Mouse (Mus musculus): ENCODE measurements at regions not wholly inside any gene's neighbourhood (a gene's known extent, or its start where the extent isn't known, plus 50 kb on each side); places are given as distances from the start of the nearest gene placed in this dataset.

GRCm38 (mm10) chr15:93775199-93775745 is 179.6 kb upstream of the Prickle1 start:
- 78% methylated on average over 12 of the region's 12 CpGs for WGBS (ENCODE audit: insufficient replicate concordance)
- ATAC-seq (ENCODE audit: low read depth) (no peak), DNase-seq (no peak)
- Histone ChIP-seq H3K4me3 (replicated peaks) (no peak overlapping the region), H3K36me3 (no peaks in the 10 kb centered on the region), H3K27ac (no peak overlapping the region), H3K27me3 (no peaks in the 10 kb centered on the region), H3K4me1 (replicated peaks) (no peaks in the 10 kb centered on the region), H3K4me2 (no peak overlapping the region), H3K9me3 (replicated peaks) (no peaks in the 10 kb centered on the region), H3K9ac (no peak overlapping the region)

GRCm38 (mm10) chr15:93774340-93774739 is 178.6 kb upstream of the Prickle1 start:
- Histone ChIP-seq H3K36me3 (no peaks in the 10 kb centered on the region), H3K27me3 (no peaks in the 10 kb centered on the region), H3K27ac (no peak overlapping the region), H3K4me2 (no peak overlapping the region), H3K9ac (no peak overlapping the region), H3K4me3 (replicated peaks) (no peak overlapping the region), H3K9me3 (replicated peaks) (no peaks in the 10 kb centered on the region), H3K4me1 (replicated peaks) (no peaks in the 10 kb centered on the region)
- ATAC-seq (ENCODE audit: low read depth) (no peak), DNase-seq (no peak)
- 67% methylated on average over 4 of the region's 4 CpGs for WGBS (ENCODE audit: insufficient replicate concordance)

GRCm38 (mm10) chr15:93766981-93767380 is 171.3 kb upstream of the Prickle1 start:
- Histone ChIP-seq H3K27ac (no peak overlapping the region), H3K9ac (no peak overlapping the region), H3K4me3 (replicated peaks) (no peak overlapping the region), H3K4me2 (no peak overlapping the region), H3K9me3 (replicated peaks) (no peaks in the 10 kb centered on the region), H3K36me3 (no peaks in the 10 kb centered on the region), H3K27me3 (no peaks in the 10 kb centered on the region), H3K4me1 (replicated peaks) (peaks cover 4% of the 10 kb centered on the region)
- no peak for DNase-seq
- 49% methylated on average over 3 of the region's 3 CpGs for WGBS (ENCODE audit: insufficient replicate concordance)
- no peak for ATAC-seq (ENCODE audit: low read depth)

GRCm38 (mm10) chr15:93763047-93763446 is 167.4 kb upstream of the Prickle1 start:
- no peaks in the 10 kb centered on the region for H3K27me3 ChIP-seq
- H3K4me2 ChIP-seq = no peak overlapping the region
- 36% methylated on average over 5 of the region's 5 CpGs for WGBS (ENCODE audit: insufficient replicate concordance)
- no peak overlapping the region for H3K27ac ChIP-seq
- H3K4me1 ChIP-seq (replicated peaks) = peaks cover 4% of the 10 kb centered on the region
- no peaks in the 10 kb centered on the region for H3K9me3 ChIP-seq (replicated peaks)
- no peak overlapping the region for H3K9ac ChIP-seq
- ATAC-seq (ENCODE audit: low read depth) = peak; percentile 82
- H3K4me3 ChIP-seq (replicated peaks) = no peak overlapping the region
- H3K36me3 ChIP-seq = no peaks in the 10 kb centered on the region
- DNase-seq = no peak

GRCm38 (mm10) chr15:93758204-93758836 is 162.6 kb upstream of the Prickle1 start:
- no peak overlapping the region for H3K9ac ChIP-seq
- H3K4me3 ChIP-seq (replicated peaks) = no peak overlapping the region
- DNase-seq (no peak), ATAC-seq (ENCODE audit: low read depth) (no peak)
- H3K4me1 ChIP-seq (replicated peaks) = peaks cover 4% of the 10 kb centered on the region
- H3K4me2 ChIP-seq = no peak overlapping the region
- H3K9me3 ChIP-seq (replicated peaks) = no peaks in the 10 kb centered on the region
- no peak overlapping the region for H3K27ac ChIP-seq
- H3K27me3 ChIP-seq = no peaks in the 10 kb centered on the region
- no peaks in the 10 kb centered on the region for H3K36me3 ChIP-seq
- 69% methylated on average over 8 of the region's 8 CpGs for WGBS (ENCODE audit: insufficient replicate concordance)

GRCm38 (mm10) chr15:93755989-93756388 is 160.3 kb upstream of the Prickle1 start:
- no peak overlapping the region for H3K9ac ChIP-seq
- H3K27ac ChIP-seq = no peak overlapping the region
- no peak overlapping the region for H3K4me3 ChIP-seq (replicated peaks)
- H3K27me3 ChIP-seq = no peaks in the 10 kb centered on the region
- no peaks in the 10 kb centered on the region for H3K9me3 ChIP-seq (replicated peaks)
- ATAC-seq (ENCODE audit: low read depth) = no peak
- H3K36me3 ChIP-seq = no peaks in the 10 kb centered on the region
- no peak overlapping the region for H3K4me2 ChIP-seq
- WGBS (ENCODE audit: insufficient replicate concordance) = 62% methylated on average over 5 of the region's 5 CpGs
- DNase-seq = no peak
- 0 out of 2 replicates have a peak, but pooled peaks cover 3% of the 10 kb centered on the region for H3K4me1 ChIP-seq (replicated peaks)

GRCm38 (mm10) chr15:93751817-93752216 is 156.1 kb upstream of the Prickle1 start:
- WGBS (ENCODE audit: insufficient replicate concordance) = 27% methylated on average over 14 of the region's 14 CpGs
- Histone ChIP-seq H3K27ac (no peak overlapping the region), H3K9ac (no peak overlapping the region), H3K27me3 (no peaks in the 10 kb centered on the region), H3K4me3 (replicated peaks) (no peak overlapping the region), H3K4me2 (no peak overlapping the region), H3K36me3 (no peaks in the 10 kb centered on the region), H3K4me1 (replicated peaks) (peaks cover 3% of the 10 kb centered on the region; the same call in 1 of the 2 replicates), H3K9me3 (replicated peaks) (no peaks in the 10 kb centered on the region)
- DNase-seq = no peak
- no peak for ATAC-seq (ENCODE audit: low read depth)

GRCm38 (mm10) chr15:93750953-93751352 is 155.3 kb upstream of the Prickle1 start:
- Histone ChIP-seq H3K36me3 (no peaks in the 10 kb centered on the region), H3K9ac (no peak overlapping the region), H3K9me3 (replicated peaks) (no peaks in the 10 kb centered on the region), H3K4me2 (no peak overlapping the region), H3K4me1 (replicated peaks) (peaks cover 3% of the 10 kb centered on the region; the same call in 1 of the 2 replicates), H3K27ac (no peak overlapping the region), H3K27me3 (no peaks in the 10 kb centered on the region), H3K4me3 (replicated peaks) (no peak overlapping the region)
- peak; percentile 71 for ATAC-seq (ENCODE audit: low read depth)
- 5% methylated on average over 8 of the region's 8 CpGs for WGBS (ENCODE audit: insufficient replicate concordance)
- DNase-seq = peak; percentile 40

GRCm38 (mm10) chr15:93744191-93744945 is 148.7 kb upstream of the Prickle1 start:
- peaks cover 13% of the 10 kb centered on the region for H3K4me1 ChIP-seq (replicated peaks)
- H3K36me3 ChIP-seq = no peaks in the 10 kb centered on the region
- DNase-seq (peak; percentile 14), ATAC-seq (ENCODE audit: low read depth) (peak; percentile 72)
- no peak overlapping the region for H3K9ac ChIP-seq
- no peaks in the 10 kb centered on the region for H3K9me3 ChIP-seq (replicated peaks)
- H3K4me2 ChIP-seq = no peak overlapping the region
- H3K4me3 ChIP-seq (replicated peaks) = no peak overlapping the region
- H3K27me3 ChIP-seq = no peaks in the 10 kb centered on the region
- no peak overlapping the region for H3K27ac ChIP-seq
- 17% methylated on average over 12 of the region's 12 CpGs for WGBS (ENCODE audit: insufficient replicate concordance)

GRCm38 (mm10) chr15:93733731-93734510 is 138.2 kb upstream of the Prickle1 start:
- no peak for ATAC-seq (ENCODE audit: low read depth)
- Histone ChIP-seq H3K36me3 (no peaks in the 10 kb centered on the region), H3K27me3 (no peaks in the 10 kb centered on the region), H3K4me2 (no peak overlapping the region), H3K9me3 (replicated peaks) (no peaks in the 10 kb centered on the region), H3K27ac (no peak overlapping the region), H3K4me3 (replicated peaks) (no peak overlapping the region), H3K9ac (no peak overlapping the region), H3K4me1 (replicated peaks) (no peaks in the 10 kb centered on the region)
- no peak for DNase-seq
- 68% methylated on average over 18 of the region's 18 CpGs for WGBS (ENCODE audit: insufficient replicate concordance)

GRCm38 (mm10) chr15:93732825-93733224 is 137.1 kb upstream of the Prickle1 start:
- Histone ChIP-seq H3K9ac (no peak overlapping the region), H3K4me1 (replicated peaks) (no peaks in the 10 kb centered on the region), H3K4me3 (replicated peaks) (no peak overlapping the region), H3K4me2 (no peak overlapping the region), H3K27me3 (no peaks in the 10 kb centered on the region), H3K27ac (no peak overlapping the region), H3K9me3 (replicated peaks) (no peaks in the 10 kb centered on the region), H3K36me3 (no peaks in the 10 kb centered on the region)
- no peak for ATAC-seq (ENCODE audit: low read depth)
- WGBS (ENCODE audit: insufficient replicate concordance) = 72% methylated on average over 5 of the region's 5 CpGs
- no peak for DNase-seq
